Mouse (Mus musculus) heart, postnatal 14 days (tissue): Measurements from ENCODE around the gene St5. TPM values are rescaled to one million over a fixed set of nuclear protein-coding genes. Genes with fewer than 3 reads are reported as not detected.

Experiments
- DNase-seq, 2 experiments: peaks; one replicate each; pipeline ENCODE4 v3.0.0; 2021 to 2022
- intact Hi-C: fragments of 180-260 bp; cut with DNase I; formaldehyde crosslinking; loops from one replicate; pipeline ENCODE4 v1.15.1; 2025
- total RNA-seq, 2 experiments: library from RNA; stranded (reverse); gene quantifications; 2 replicates each; pipeline ENCODE4 v1.2.3; 2021

The St5 gene
- total RNA-seq, 2 experiments from 2014 or later = 33.5 to 35.2 TPM

DNA sequence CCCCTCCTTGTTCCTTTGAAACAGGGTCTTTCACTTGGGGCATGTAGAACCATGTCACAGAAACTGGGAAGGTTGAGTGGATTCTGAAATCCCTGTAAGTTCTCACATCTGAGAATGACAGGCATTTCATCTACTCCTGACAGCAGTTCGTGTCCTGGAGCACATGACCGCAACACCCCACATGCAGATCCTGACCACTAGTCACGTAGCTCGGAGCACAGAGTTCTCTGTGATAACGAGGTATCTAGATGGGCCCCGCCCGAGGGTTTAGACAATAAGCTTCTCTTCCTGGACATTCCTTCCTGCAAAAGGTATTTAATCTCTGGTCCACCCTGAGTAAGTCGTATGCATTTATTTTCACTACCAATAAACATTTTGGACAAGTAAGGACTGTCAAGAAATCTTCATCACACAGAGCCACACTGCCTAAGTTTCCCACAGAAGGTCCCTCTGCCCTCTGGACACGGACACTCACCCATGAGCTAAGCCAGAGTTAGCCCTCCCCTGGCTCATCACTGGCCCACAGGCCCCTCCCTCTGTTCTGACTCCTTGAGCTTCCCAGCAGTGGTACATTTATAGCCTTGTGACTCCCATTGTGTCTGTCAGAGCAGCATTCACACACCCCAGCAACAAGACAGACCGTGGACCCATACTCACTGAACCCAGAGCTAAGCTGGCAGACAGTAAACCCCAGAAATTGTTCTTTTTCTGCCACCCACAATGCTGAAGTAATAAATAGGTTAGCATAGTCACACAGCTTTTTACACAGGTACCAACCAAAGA, 54.4 kb downstream of the St5 start:
- intact Hi-C loops = no loop called here
- DNase-seq = no peak

- DNase-seq = no peak
- intact Hi-C loops = no loop called here
Observed at GRCm38 (mm10) chr7:109646574-109646973, 56.8 kb downstream of the St5 start.

DNA sequence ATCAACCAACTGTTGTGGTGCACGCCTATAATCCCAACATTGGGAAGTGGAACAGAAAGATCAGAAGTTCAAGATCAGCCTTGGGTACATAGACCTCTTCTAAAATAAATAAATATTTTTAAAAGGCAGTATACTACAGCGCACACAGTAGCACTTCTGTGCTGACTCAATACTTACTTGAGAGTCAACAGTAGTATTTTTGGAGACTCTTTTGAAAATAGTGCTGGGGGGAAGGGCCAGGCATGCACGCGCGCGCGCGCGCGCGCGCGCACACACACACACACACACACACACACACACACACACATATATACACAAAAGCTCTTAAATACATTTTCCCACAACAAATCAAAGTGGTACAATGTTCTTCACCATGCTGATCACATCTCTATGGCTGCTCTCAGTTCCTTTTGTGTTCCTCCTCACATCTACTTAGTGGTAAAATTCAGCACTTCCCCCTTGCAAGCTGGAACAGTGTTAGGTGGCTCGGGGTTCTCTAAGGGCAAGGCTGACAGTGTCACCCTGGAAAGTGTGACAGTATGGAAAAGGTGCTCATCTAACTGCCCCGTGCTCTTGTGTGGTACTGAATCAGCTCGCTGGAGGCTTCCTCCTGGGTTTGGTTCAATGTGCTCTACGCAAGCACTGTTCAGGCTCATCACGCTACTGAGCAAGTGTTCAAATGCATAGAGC, 60.0 kb downstream of the St5 start:
- DNase-seq = no peak
- intact Hi-C loops = no loop called here

DNA sequence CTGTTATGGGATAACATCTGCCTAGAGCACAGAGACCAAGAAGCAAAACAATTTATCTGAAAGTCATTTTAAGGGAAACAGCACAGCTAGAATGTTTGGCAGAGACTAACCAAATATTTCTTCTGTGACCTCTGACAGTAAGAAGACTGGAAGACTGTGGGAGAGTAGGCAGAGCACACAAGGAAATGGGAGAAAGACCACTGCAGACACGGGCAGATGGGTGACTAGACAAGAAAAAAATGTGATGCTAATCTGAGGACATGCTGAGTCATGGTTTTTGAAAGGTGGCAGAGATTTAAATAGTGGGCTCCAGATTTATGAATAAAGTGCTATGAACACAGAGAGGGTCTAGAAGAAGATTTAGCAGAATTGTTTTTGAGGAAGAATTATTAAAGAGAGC, 61.4 kb downstream of the St5 start:
- intact Hi-C loops = no loop called here
- no peak for DNase-seq

GRCm38 (mm10) chr7:109641102-109641501, 62.3 kb downstream of the St5 start:
- intact Hi-C loops = no loop called here
- DNase-seq = no peak

DNA sequence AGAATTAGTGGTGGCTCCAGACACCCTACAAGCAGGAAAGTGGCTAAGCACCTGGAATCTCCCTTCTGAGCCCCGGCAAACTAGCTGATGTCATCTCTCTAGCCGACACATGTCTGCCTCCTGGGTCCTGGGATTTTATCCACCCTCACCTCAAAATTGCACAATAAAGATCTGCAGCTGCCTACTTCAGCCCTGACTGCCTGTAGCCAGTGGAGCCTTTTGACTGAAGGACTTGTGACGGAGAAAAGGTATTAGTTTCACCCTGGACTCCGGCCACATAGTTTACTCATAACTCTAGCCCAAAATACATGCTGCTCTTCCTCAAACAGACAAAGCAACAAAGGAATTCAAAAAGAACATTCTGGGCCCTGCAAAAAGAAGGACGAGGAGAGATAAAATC, 66.0 kb downstream of the St5 start:
- intact Hi-C loops = loop anchor here (5.0 kb wide), 1 partner anchor 35 kb away; no protein-coding TSS in a partner anchor
- no peak for DNase-seq

DNA sequence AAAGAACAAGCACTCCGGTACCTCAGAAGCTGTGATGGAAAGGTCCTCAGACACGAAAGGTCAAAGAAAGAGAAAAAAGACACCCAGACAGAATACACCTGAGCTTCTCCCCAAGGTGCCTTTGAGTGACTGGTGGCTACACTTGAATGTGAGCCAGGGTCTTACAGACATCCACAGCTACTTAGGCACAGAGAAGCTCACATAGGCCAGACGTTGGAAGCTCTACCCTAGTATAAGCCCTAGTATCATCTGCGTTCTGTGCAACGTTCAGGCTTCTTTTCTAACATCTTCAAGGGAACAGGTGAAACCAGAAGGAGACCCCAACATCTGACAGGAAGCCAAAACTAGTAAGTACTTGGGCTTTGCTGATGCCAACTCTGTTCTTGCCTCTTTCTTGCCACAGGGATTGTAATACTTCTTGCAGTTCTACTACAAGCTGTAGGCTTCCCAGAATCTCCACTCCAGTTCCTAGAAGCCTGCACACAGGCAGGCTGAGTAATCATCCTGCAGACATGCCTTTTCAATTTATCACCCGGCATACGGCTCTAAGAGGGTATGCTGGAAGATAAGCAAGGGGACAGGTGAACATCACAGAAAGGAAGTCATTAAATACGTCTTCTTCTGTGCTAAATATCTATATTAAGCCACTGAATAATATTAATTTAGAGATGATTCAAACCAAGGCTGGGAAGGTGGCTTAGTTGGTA, 67.2 kb downstream of the St5 start:
- intact Hi-C loops = loop anchor here (5.0 kb wide), 1 partner anchor 36 kb away; no protein-coding TSS in a partner anchor
- no peak for DNase-seq

DNA sequence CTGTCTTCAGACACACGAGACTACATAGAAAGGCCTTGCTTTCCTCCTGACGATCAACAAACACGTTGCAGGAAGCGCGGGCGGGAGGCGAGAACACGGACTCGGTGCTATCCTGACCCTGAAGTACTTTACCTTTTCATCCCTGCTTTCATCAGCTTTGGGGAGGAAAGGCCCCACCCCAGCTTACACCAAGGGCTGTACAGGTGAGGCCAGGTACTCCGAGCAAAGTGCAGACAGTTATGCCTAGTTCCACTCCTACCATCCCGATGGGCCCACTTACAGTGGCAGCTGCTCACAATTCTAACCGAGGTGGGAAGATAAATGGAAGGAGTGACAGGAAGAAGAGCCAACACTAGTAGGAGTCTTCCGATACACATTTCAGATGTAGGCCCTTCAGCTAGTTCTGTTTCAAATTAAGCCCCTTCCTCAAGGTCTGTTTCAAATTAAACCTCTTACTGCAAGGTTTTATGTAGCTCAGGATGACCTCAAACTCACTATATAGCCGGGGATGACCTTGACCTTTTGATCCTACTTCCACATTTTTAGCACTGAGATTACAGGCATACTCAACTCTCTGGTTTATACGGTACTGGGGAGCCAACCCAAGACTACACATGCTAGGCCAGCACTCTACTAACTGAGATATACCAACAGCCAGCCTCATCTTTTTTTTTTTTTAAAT, 69.9 kb downstream of the St5 start:
- no peak for DNase-seq
- intact Hi-C loops = no loop called here

DNA sequence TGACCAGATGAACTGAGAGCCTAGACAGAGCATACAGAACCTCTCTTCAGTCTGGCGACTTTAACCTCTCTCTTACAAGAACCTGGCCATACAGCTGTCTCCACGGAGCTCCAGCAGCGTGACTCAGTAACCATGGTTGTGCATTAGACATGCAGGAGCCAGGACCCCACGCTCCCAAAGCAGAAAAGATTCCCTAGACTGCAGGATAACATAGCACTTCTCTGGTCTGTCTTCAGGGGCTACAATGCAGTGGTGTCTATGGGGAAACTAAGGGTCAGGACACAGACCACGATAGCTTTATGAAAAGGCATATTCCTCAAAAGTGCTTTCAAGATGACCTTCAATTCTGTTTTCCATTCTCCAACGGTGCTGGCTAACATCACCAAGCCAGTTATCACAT, 72.1 kb downstream of the St5 start:
- DNase-seq = no peak
- intact Hi-C loops = no loop called here

- no peak for DNase-seq
- intact Hi-C loops = no loop called here
Observed at GRCm38 (mm10) chr7:109629871-109630778, 73.3 kb downstream of the St5 start.

- peak in 1 of 2 experiments; percentile 59 for DNase-seq
- intact Hi-C loops = no loop called here
Observed at GRCm38 (mm10) chr7:109628935-109629609, 74.3 kb downstream of the St5 start.

DNA sequence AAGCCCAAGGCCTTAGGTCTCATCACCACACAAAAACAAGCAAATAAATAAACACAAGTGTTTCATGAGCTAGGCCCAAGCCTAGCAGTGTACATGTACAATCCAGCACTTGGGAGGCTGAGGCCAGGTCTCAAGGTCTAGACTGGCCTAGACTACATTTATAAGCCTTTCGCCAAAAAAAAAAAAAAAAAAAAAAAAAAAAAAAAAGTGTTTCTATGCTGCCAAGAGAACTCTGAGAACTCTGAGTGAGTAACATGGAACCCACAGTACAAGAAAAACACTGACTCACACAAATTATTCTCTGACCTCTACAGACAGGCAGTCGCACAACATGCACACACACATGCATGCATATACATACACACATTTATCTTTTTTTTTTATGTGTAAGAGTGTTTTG, 75.6 kb downstream of the St5 start:
- DNase-seq = no peak
- intact Hi-C loops = no loop called here

DNA sequence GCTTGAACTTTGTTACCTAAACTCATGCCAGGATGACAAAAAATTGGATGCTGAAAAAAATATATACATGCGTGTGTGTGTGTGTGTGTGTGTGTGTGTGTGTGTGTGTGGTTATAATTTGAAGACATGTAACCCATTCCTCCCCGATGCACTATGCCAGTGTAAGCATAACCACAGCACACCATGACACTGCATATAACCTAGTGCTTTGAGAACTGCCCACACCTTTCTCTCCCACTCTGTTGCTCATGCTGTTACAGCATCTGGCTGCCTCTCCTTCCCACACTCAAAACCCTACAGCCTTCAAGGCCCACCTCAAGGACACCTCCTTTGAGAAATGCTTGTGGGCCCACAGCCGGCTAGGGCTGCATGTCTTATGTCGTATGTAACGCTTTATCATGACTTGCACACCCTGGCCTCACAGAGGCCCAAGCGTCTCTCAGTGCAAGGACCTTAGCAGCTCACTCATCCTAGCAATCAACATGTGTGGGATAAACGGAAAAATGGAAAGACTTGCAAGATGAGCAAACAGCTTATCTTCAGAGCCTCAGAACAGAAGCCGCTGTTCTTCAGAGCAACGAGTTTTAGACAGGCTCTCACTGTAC, 81.1 kb downstream of the St5 start:
- no peak for DNase-seq
- intact Hi-C loops = no loop called here

- no peak for DNase-seq
- intact Hi-C loops = no loop called here
Observed at GRCm38 (mm10) chr7:109620967-109621366, 82.4 kb downstream of the St5 start.

DNA sequence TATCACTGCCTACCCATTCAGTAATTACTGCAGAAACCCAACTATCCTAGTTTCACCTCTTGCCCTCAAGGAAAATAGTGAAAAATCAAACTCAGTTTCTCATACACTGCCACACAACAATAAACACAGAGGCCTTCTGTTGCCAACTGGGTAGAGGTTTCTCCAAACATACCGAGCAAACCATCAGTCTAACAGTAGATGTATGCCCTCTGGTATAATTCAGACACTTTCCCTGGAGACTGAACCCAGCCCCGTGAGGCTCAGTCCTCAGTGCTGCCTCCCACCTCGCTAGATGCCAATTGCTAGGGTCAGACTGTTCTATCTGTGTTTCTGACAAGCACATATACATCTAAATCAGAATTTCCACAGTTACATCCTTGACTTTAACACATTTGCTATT, 83.1 kb downstream of the St5 start:
- DNase-seq = no peak
- intact Hi-C loops = no loop called here

GRCm38 (mm10) chr7:109618721-109619120, 84.7 kb downstream of the St5 start:
- intact Hi-C loops = loop anchor here (1.0 kb wide), 1 partner anchor 90 kb away; no protein-coding TSS in a partner anchor
- DNase-seq = peak; percentile 83 to 85

DNA sequence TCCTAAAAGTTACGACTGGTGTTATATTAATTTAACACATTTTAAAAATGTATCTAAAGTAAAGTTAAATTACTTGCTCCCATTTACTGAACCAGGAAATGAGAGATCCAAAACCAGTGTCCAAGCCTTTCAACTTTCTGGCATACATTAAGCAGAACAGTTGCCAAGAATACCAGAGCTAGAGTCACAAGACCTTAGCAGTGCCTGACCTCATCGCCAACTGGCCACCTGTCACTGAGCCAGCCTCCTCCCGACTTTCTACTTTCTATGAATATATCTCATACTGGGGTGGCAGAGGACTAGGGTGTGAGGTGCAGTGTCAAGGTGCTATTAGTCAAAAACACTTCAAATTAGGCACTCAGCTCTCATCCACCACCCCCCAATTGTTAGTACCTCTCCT, 85.6 kb downstream of the St5 start:
- DNase-seq = peak; percentile 58 to 69
- intact Hi-C loops = loop anchor here (1.0 kb wide), 1 partner anchor 90 kb away; no protein-coding TSS in a partner anchor
